Mouse (Mus musculus) midbrain, embryonic 14.5 days (tissue): ENCODE results near the gene Efna3. TPM values are rescaled to one million over a fixed set of nuclear protein-coding genes. Genes with fewer than 3 reads are reported as not detected.

Experiments
- ATAC-seq: fragments of 200-750 bp; cut with Nextera tagmentation; 2 replicates; pipeline ENCODE4 v1.8.0; 2017; ENCODE audit warnings: moderate number of reproducible peaks, moderate library complexity; ENCODE audit not compliant: low FRiP score, low TSS enrichment
- DNase-seq: peaks from one replicate; pipeline ENCODE4 v3.0.0-alpha.2; 2015
- H3K27ac ChIP-seq: fragments of 300-500 bp; sonication (generic); replicated peaks from 2 replicates; pipeline ENCODE4 v1.5.1; 2014; ENCODE audit warnings: mild to moderate bottlenecking, low read depth, low read length, moderate library complexity
- H3K27me3 ChIP-seq: fragments of 300-500 bp; sonication (generic); 2 replicates; pipeline ENCODE4 v1.6.1; 2014; ENCODE audit warnings: low read length, control low read depth, mixed read lengths; ENCODE audit not compliant: control insufficient read depth, insufficient read depth
- H3K36me3 ChIP-seq: fragments of 300-500 bp; sonication (generic); 2 replicates; pipeline ENCODE4 v1.6.1; 2014; ENCODE audit warnings: low read length, control low read depth; ENCODE audit not compliant: control insufficient read depth, insufficient read depth
- H3K4me1 ChIP-seq: fragments of 300-500 bp; sonication (generic); 2 replicates; pipeline ENCODE4 v1.6.1; 2014; ENCODE audit warnings: mild to moderate bottlenecking, antibody characterized with exemption, low read length, control low read depth; ENCODE audit not compliant: control insufficient read depth, insufficient read depth
- H3K4me2 ChIP-seq: fragments of 300-500 bp; sonication (generic); 2 replicates; pipeline ENCODE4 v1.6.1; 2014; ENCODE audit warnings: mild to moderate bottlenecking, low read length, moderate library complexity
- H3K4me3 ChIP-seq: fragments of 300-500 bp; sonication (generic); replicated peaks from 2 replicates; pipeline ENCODE4 v1.5.1; 2014; ENCODE audit warnings: low read depth, low read length
- H3K9ac ChIP-seq: fragments of 300-500 bp; sonication (generic); replicated peaks from 2 replicates; pipeline ENCODE4 v1.6.1; 2014; ENCODE audit warnings: mild to moderate bottlenecking, low read length, moderate library complexity
- H3K9me3 ChIP-seq: fragments of 300-500 bp; sonication (generic); 2 replicates; pipeline ENCODE4 v1.6.1; 2016; ENCODE audit warnings: low read length, control low read depth, mixed read lengths; ENCODE audit not compliant: control insufficient read depth
- WGBS: fragments of 180-500 bp; shearing (Covaris S2); extraction: QIAGEN DNeasy Blood & Tissue Kit; methylation state at CpG from one replicate; pipeline ENCODE4 v1.1.7; 2014; 5-methylcytosine and 5-hydroxymethylcytosine counted together
- polyA plus RNA-seq: library from polyadenylated mRNA; unstranded; fragments of >200 nt; fragmentation: Nextera tagmentation; extraction: Ambion mirVana; gene quantifications from 2 replicates; pipeline ENCODE4 v1.2.1, GENCODE M21; 2014

Efna3 gene
- polyA plus RNA-seq, 1 experiment from 2014 or later = 31.1 TPM

- Histone ChIP-seq H3K4me2 (peak overlapping the region; percentile 45), H3K36me3 (peaks cover 22% of the 10 kb centered on the region), H3K27ac (no peak overlapping the region), H3K27me3 (peaks cover 30% of the 10 kb centered on the region), H3K4me1 (peaks cover 49% of the 10 kb centered on the region), H3K4me3 (0 out of 2 replicates have a peak overlapping the region, but pooled peaks have one; percentile 12), H3K9me3 (no peaks in the 10 kb centered on the region), H3K9ac (no peak overlapping the region; the same call in 1 of the 2 replicates)
- WGBS = 7% methylated on average over 40 of the region's 40 CpGs
- no peak for DNase-seq
- no peak for ATAC-seq
Measured at GRCm38 (mm10) chr3:89315930-89316831, 6.6 kb downstream of the Efna3 start.

GRCm38 (mm10) chr3:89315195-89315929, 7.4 kb downstream of the Efna3 start:
- DNase-seq (peak; percentile 84), ATAC-seq (0 out of 2 replicates have a peak, but pooled peaks have one; percentile 15)
- H3K4me3 ChIP-seq = 0 out of 2 replicates have a peak overlapping the region, but pooled peaks have one; percentile 12
- no peaks in the 10 kb centered on the region for H3K9me3 ChIP-seq
- peaks cover 27% of the 10 kb centered on the region for H3K27me3 ChIP-seq
- peaks cover 42% of the 10 kb centered on the region for H3K4me1 ChIP-seq
- WGBS = 7% methylated on average over 26 of the region's 26 CpGs
- no peak overlapping the region for H3K27ac ChIP-seq
- peak overlapping the region; percentile 45 for H3K4me2 ChIP-seq
- H3K9ac ChIP-seq = 0 out of 2 replicates have a peak overlapping the region, but pooled peaks have one; percentile 25
- H3K36me3 ChIP-seq = peaks cover 22% of the 10 kb centered on the region

- 29% methylated on average over 2 of the region's 2 CpGs for WGBS
- Histone ChIP-seq H3K4me1 (peaks cover 37% of the 10 kb centered on the region), H3K36me3 (peaks cover 22% of the 10 kb centered on the region), H3K9ac (no peak overlapping the region), H3K27ac (no peak overlapping the region), H3K4me3 (no peak overlapping the region), H3K9me3 (no peaks in the 10 kb centered on the region), H3K4me2 (peak overlapping the region; percentile 45; the same call in 1 of the 2 replicates), H3K27me3 (peaks cover 27% of the 10 kb centered on the region)
- DNase-seq (no peak), ATAC-seq (no peak)
Measured at GRCm38 (mm10) chr3:89314791-89315190, 8.0 kb downstream of the Efna3 start.

DNA sequence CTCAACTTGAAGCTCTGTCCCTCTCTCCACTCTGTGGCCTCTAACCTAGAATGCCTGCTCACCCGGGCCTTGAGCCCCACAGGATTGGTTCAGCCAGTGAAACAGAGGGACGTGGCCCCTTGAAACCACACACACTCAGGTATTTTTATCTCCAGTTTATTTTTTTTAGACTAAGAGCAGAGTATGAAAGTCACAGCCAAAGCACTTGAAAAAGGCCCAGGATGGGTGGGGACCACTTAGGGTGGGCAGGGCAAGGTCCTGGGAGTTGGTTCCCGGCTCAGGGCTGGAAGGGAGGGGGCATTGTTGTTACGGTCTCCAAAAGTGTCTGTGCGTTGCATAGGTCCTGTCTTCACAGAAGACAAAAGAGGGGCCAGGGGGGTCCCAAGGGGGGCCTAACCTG, 8.4 kb downstream of the Efna3 start:
- H3K4me1 ChIP-seq = peaks cover 33% of the 10 kb centered on the region
- H3K27ac ChIP-seq = no peak overlapping the region
- H3K9ac ChIP-seq = no peak overlapping the region
- DNase-seq (no peak), ATAC-seq (no peak)
- no peak overlapping the region for H3K4me3 ChIP-seq
- WGBS = 70% methylated on average over 5 of the region's 5 CpGs
- H3K9me3 ChIP-seq = no peaks in the 10 kb centered on the region
- H3K36me3 ChIP-seq = peaks cover 22% of the 10 kb centered on the region
- H3K4me2 ChIP-seq = no peak overlapping the region
- H3K27me3 ChIP-seq = peaks cover 23% of the 10 kb centered on the region

GRCm38 (mm10) chr3:89308089-89308488, 14.7 kb downstream of the Efna3 start:
- 3% methylated on average over 9 of the region's 9 CpGs for WGBS
- peak; percentile 50; the same call in 1 of the 2 replicates for ATAC-seq
- no peaks in the 10 kb centered on the region for H3K9me3 ChIP-seq
- peak; percentile 90 for DNase-seq
- no peak overlapping the region for H3K27ac ChIP-seq
- H3K4me1 ChIP-seq = no peaks in the 10 kb centered on the region
- no peaks in the 10 kb centered on the region for H3K27me3 ChIP-seq
- no peak overlapping the region for H3K4me3 ChIP-seq
- no peak overlapping the region for H3K9ac ChIP-seq
- 0 out of 2 replicates have a peak, but pooled peaks cover 2% of the 10 kb centered on the region for H3K36me3 ChIP-seq
- H3K4me2 ChIP-seq = no peak overlapping the region

- DNase-seq (no peak), ATAC-seq (no peak)
- H3K9me3 ChIP-seq = no peaks in the 10 kb centered on the region
- no peaks in the 10 kb centered on the region for H3K27me3 ChIP-seq
- no peaks in the 10 kb centered on the region for H3K36me3 ChIP-seq
- no peak overlapping the region for H3K27ac ChIP-seq
- H3K4me3 ChIP-seq = no peak overlapping the region
- H3K9ac ChIP-seq = no peak overlapping the region
- WGBS = 79% methylated on average over 8 of the region's 8 CpGs
- no peaks in the 10 kb centered on the region for H3K4me1 ChIP-seq
- no peak overlapping the region for H3K4me2 ChIP-seq
Measured at GRCm38 (mm10) chr3:89305551-89306325, 17.0 kb downstream of the Efna3 start.

DNA sequence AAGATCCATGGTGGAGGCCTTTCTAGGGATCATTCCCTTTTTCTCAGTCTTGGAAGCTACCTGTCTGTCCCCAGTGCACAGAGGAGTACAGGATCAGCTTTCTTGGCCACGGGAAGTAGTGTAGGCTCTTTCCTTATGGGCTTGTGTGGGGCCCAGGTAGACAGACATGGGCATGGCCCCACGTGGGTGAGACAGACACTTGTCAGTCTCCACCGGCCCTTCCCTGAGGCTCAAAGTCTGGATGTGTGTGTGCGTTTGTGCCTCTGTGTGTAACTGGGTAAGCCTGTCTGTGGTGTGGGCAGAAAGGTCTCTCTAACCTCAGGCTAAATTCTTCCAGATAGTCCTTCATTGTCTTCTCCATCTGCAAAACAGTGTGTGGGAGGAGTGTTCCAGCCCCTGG, 17.7 kb downstream of the Efna3 start:
- no peak for ATAC-seq
- Histone ChIP-seq H3K27me3 (no peaks in the 10 kb centered on the region), H3K27ac (no peak overlapping the region), H3K9ac (no peak overlapping the region), H3K4me2 (no peak overlapping the region), H3K36me3 (no peaks in the 10 kb centered on the region), H3K4me3 (no peak overlapping the region), H3K9me3 (no peaks in the 10 kb centered on the region), H3K4me1 (no peaks in the 10 kb centered on the region)
- WGBS = 72% methylated on average over 4 of the region's 4 CpGs
- DNase-seq = no peak

DNA sequence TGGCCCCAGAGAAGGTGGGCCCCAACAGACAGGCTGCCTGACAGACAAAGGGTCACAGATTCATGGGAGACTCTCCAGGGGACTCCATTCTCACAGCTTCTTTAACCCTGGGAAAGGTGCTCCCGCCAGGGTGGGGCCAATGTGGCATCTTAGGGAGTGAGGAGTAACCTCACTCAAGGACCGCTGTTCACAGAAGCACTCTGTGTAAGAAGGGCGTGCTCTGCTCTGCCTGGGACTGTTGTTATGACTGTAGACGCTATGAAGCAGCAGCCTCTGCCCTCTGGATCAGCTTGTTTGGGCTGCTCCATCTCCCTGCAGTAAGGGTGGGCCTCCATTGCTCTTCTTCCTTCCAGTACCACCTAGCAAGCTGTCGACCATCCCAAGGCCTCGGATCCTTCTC, 18.3 kb downstream of the Efna3 start:
- H3K9me3 ChIP-seq = no peaks in the 10 kb centered on the region
- H3K27ac ChIP-seq = no peak overlapping the region
- H3K9ac ChIP-seq = no peak overlapping the region
- no peaks in the 10 kb centered on the region for H3K36me3 ChIP-seq
- no peak overlapping the region for H3K4me3 ChIP-seq
- WGBS = 64% methylated on average over 6 of the region's 6 CpGs
- H3K4me2 ChIP-seq = no peak overlapping the region
- no peaks in the 10 kb centered on the region for H3K4me1 ChIP-seq
- no peaks in the 10 kb centered on the region for H3K27me3 ChIP-seq
- DNase-seq = no peak
- no peak for ATAC-seq
